Mouse (Mus musculus): ENCODE measurements at regions not wholly inside any gene's neighbourhood (a gene's known extent, or its start where the extent isn't known, plus 50 kb on each side); places are given as distances from the start of the nearest gene placed in this dataset.
"Not testable (repeated sequence)": the region's sequence is repeated elsewhere in the genome, so short reads cannot be mapped to it uniquely, and the experiment has no call there.

DNA sequence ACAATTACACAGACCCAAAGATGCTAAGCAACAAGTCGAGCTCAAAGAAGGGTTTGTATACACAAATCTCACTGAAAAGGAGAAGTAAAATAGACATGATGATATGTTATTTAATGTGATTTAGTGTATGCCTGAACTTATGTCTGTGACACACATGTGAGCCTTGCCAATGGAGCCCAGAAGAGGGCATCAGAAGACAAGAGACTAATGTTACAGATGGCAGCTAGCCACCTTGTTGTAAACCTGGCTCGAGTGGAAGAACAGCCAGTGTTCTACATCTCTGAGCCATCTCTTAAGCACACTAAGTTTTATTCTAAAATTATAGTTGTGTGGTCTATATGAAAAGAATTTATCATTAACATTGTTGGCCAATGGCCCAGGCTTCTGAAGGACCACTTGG is 943.7 kb upstream of the Prmt6 start:
- Histone ChIP-seq H3K4me1 (no peaks in the 10 kb centered on the region), H3K9me3 (no peaks in the 10 kb centered on the region), H3K36me3 (no peaks in the 10 kb centered on the region), H3K9ac (no peak overlapping the region), H3K4me2 (replicated peaks) (no peak overlapping the region), H3K4me3 (no peak overlapping the region), H3K27ac (no peak overlapping the region), H3K27me3 (no peaks in the 10 kb centered on the region)
- no peak for ATAC-seq (ENCODE audit: low FRiP score, low read depth)
- 54% methylated on average over 2 of the region's 2 CpGs for WGBS

DNA sequence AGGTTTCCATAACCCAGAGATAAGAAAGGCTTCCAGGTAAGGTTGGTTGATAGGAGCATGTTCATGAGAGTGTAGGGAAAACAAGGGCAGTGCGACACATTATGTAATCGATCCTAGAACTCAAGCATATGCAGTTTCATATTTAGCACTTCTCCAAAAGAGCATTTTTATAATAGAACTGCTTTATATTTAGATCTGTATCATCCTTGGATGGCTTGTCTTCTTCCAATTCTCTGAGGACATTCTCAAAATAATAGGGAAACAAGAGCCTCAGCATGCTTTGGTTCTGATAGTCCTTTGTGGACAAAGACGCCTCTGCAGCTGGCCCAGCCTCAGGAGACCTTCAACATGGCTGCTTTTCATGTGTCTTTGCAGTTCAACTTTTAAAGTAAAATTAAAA is 915.9 kb upstream of the Prmt6 start:
- Histone ChIP-seq H3K4me2 (replicated peaks) (no peak overlapping the region), H3K9ac (no peak overlapping the region), H3K4me3 (no peak overlapping the region), H3K9me3 (no peaks in the 10 kb centered on the region), H3K4me1 (no peaks in the 10 kb centered on the region), H3K36me3 (no peaks in the 10 kb centered on the region), H3K27ac (no peak overlapping the region), H3K27me3 (no peaks in the 10 kb centered on the region)
- no peak for ATAC-seq (ENCODE audit: low FRiP score, low read depth)
- WGBS, result 90% methylated on average over 3 of the region's 3 CpGs

DNA sequence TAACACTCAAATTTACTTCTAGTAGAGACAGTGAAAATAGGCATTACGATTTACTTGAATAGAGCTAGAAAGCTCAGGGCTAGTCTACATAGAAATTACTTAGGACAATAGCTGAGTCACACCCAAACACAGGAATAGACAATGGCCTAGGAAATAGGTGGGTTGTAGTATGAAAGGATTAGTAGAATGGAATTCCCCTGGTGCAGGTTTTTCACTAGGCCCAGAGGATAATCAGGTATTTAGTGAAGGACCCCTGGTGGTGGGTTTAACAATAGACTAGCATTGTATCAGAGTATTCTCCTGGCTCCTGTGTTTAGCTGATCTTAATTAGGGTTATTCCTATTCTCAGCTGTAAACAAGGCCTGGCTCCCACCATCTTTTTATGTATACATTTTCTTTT is 890.4 kb upstream of the Prmt6 start:
- not testable (repeated sequence) for ATAC-seq (ENCODE audit: low FRiP score, low read depth); H3K27me3 ChIP-seq; H3K4me1 ChIP-seq; H3K9ac ChIP-seq; H3K4me2 ChIP-seq (replicated peaks); H3K27ac ChIP-seq; H3K36me3 ChIP-seq; H3K9me3 ChIP-seq; H3K4me3 ChIP-seq
- WGBS, result 93% methylated on average over 1 of the region's 1 CpGs

DNA sequence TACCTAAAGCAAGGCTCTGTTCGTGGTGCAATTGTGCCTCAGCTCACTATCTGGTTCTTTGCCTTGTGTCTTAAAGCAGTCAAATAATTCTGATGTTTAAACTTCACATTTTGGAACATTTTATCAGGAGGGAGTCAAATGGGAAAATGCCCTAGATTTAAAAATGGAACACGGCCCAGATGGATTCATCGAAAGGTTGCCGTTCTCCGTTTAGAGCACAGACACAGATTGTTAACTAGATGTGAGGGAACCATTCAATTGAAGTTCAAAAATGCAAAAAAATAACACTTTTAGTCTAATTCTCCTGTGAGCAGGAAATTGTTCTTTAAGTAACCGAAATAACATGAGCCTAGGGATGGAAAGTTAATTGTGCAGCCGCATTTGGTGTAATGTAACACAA is 858.2 kb upstream of the Prmt6 start:
- no peak for ATAC-seq (ENCODE audit: low FRiP score, low read depth)
- Histone ChIP-seq H3K4me3 (no peak overlapping the region), H3K27me3 (no peaks in the 10 kb centered on the region), H3K27ac (no peak overlapping the region), H3K4me1 (no peaks in the 10 kb centered on the region), H3K4me2 (replicated peaks) (no peak overlapping the region), H3K9me3 (no peaks in the 10 kb centered on the region), H3K36me3 (no peaks in the 10 kb centered on the region), H3K9ac (no peak overlapping the region)
- 87% methylated on average over 7 of the region's 7 CpGs for WGBS

DNA sequence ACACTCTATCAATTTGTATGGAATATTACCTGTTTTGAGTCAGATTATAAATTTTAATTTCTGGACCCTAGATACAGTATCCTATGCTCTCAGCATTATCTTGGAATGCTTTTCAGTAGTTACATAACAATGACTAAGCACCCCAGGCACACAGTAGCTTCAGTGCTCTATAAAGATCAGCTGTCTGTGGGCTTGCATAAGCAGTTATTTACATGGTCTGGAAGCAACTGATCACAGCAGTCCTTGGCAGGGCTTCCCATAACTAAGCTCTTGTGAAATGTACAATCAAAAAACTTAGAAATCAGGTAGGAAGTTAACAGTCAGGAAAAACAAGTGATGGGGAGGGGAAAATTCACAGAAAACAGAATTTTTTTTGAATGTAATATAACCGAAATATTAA is 851.8 kb upstream of the Prmt6 start:
- no peak overlapping the region for H3K4me3 ChIP-seq
- H3K4me2 ChIP-seq (replicated peaks), result no peak overlapping the region
- H3K27me3 ChIP-seq, result no peaks in the 10 kb centered on the region
- no peak overlapping the region for H3K27ac ChIP-seq
- H3K9me3 ChIP-seq, result no peaks in the 10 kb centered on the region
- no peaks in the 10 kb centered on the region for H3K4me1 ChIP-seq
- WGBS, result 65% methylated on average over 1 of the region's 1 CpGs
- no peak overlapping the region for H3K9ac ChIP-seq
- ATAC-seq (ENCODE audit: low FRiP score, low read depth), result no peak
- H3K36me3 ChIP-seq, result no peaks in the 10 kb centered on the region

DNA sequence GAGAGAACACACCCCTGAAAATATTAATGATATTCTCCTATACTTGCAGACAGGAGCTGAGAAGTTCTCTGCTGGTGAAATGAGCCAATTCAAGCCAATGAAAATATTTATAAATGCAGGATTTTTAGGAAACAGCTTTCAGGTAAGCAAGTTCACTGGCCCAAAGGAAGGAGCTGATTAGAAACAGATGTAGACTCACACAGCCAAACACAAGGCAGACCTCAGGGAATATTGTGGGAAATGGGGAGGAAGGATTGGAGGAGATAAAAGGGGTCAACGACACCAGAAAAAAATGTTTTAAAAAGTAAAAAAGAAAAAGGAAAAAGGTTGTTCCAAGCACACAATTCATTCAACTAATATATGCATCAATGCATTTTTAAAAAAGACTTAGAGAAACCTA is 823.5 kb upstream of the Prmt6 start:
- 30% methylated on average over 1 of the region's 1 CpGs for WGBS
- Histone ChIP-seq H3K9ac (no peak overlapping the region), H3K9me3 (no peaks in the 10 kb centered on the region), H3K4me2 (replicated peaks) (no peak overlapping the region), H3K36me3 (no peaks in the 10 kb centered on the region), H3K4me1 (peaks cover 11% of the 10 kb centered on the region; the same call in 1 of the 2 replicates), H3K27ac (no peak overlapping the region), H3K27me3 (peaks cover 3% of the 10 kb centered on the region; the same call in 1 of the 2 replicates), H3K4me3 (no peak overlapping the region)
- 0 out of 2 replicates have a peak, but pooled peaks have one; percentile 48 for ATAC-seq (ENCODE audit: low FRiP score, low read depth)

DNA sequence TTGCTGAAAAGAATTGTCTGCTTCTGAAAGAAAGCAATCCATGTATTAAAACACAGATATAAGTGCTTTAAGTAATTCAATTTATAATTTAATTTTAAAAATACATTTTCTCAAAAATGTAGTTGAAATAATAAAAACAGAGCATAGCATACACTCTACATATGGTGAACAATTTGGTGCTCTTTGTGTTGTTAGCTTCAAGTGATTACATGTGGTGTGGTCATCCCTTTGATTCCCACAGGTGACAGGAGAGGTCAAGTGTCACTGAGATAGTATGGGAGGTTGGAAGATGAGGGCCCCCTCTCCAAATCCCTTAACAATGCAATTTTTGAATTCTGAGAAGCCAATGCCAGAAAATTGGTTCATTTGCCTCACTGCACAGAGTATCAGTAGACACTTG is 819.5 kb upstream of the Prmt6 start:
- Histone ChIP-seq H3K36me3 (no peaks in the 10 kb centered on the region), H3K27ac (no peak overlapping the region), H3K9ac (no peak overlapping the region), H3K4me1 (peaks cover 11% of the 10 kb centered on the region; the same call in 1 of the 2 replicates), H3K4me3 (no peak overlapping the region), H3K4me2 (replicated peaks) (no peak overlapping the region), H3K9me3 (no peaks in the 10 kb centered on the region), H3K27me3 (peaks cover 3% of the 10 kb centered on the region; the same call in 1 of the 2 replicates)
- ATAC-seq (ENCODE audit: low FRiP score, low read depth), result no peak

DNA sequence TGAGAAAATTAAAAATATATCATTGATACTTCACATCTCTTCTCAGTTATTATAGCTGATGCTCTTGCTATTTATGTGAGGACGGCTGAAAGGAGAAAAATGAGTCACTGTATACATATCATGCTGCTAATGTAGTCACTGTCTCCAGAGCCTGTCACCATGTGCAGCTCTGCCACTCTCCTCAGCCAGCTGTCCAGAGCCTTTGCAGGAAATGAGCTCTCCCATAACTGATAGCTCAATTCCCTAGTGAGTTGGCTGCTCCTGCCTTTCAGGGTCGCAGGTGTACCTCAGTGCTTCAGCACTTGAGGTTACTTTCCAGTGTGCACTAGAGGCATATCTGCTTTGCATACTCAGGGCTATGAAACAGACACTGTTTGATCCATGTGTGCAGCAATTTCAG is 819.0 kb upstream of the Prmt6 start:
- no peak for ATAC-seq (ENCODE audit: low FRiP score, low read depth)
- Histone ChIP-seq H3K36me3 (no peaks in the 10 kb centered on the region), H3K9ac (no peak overlapping the region), H3K4me3 (no peak overlapping the region), H3K9me3 (no peaks in the 10 kb centered on the region), H3K4me1 (peaks cover 11% of the 10 kb centered on the region; the same call in 1 of the 2 replicates), H3K27me3 (peaks cover 3% of the 10 kb centered on the region; the same call in 1 of the 2 replicates), H3K27ac (no peak overlapping the region), H3K4me2 (replicated peaks) (no peak overlapping the region)
- WGBS, result 53% methylated on average over 2 of the region's 2 CpGs

DNA sequence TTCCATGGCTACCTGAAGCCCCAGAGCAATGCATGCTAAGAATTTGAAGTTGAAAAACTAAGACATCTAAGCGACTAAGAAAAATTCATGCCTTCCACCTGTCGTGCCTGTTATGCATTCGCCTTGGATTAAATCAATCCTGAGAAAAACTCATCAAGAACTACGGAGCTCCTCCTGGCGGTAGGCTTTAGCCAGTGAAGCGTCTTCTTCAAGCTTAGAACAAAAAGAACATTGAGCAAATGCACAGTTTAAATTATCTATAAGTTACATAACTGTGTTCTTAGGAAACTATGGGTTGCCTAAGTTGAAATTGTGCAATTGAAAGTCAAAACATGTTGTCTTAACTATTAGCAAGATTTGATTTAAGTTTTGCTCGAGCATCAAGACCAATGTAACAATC is 818.4 kb upstream of the Prmt6 start:
- Histone ChIP-seq H3K4me1 (peaks cover 9% of the 10 kb centered on the region; the same call in 1 of the 2 replicates), H3K27ac (no peak overlapping the region), H3K4me3 (no peak overlapping the region), H3K9me3 (no peaks in the 10 kb centered on the region), H3K4me2 (replicated peaks) (no peak overlapping the region), H3K9ac (no peak overlapping the region), H3K27me3 (peaks cover 3% of the 10 kb centered on the region; the same call in 1 of the 2 replicates), H3K36me3 (no peaks in the 10 kb centered on the region)
- ATAC-seq (ENCODE audit: low FRiP score, low read depth), result no peak
- 21% methylated on average over 7 of the region's 7 CpGs for WGBS

DNA sequence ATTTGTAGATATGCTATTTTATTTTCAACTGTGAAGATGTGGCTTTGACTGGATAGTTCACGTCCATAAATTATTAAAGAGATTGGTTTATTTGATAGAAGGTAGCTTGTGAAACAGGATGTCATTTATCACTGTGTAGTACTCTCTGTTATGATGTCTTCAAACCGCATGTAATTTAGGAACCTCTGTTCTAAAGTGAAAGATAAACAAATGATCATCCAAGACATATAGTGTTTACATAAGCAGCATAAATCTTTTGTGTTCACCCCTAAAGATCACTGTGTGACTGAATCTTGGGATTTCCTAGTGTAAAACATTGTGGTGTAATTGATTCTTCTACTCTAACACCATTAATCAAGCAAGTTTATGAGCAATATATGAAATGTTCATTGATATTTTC is 798.8 kb upstream of the Prmt6 start:
- Histone ChIP-seq H3K9ac (no peak overlapping the region), H3K4me1 (no peaks in the 10 kb centered on the region), H3K4me2 (replicated peaks) (no peak overlapping the region), H3K9me3 (no peaks in the 10 kb centered on the region; the same call in 1 of the 2 replicates), H3K27me3 (no peaks in the 10 kb centered on the region), H3K27ac (no peak overlapping the region), H3K4me3 (no peak overlapping the region), H3K36me3 (no peaks in the 10 kb centered on the region)
- WGBS, result 77% methylated on average over 2 of the region's 2 CpGs
- ATAC-seq (ENCODE audit: low FRiP score, low read depth), result no peak

Data from limb, embryonic 13.5 days (tissue).